Mouse (Mus musculus): ENCODE data around the gene 4930519P11Rik.

DNA sequence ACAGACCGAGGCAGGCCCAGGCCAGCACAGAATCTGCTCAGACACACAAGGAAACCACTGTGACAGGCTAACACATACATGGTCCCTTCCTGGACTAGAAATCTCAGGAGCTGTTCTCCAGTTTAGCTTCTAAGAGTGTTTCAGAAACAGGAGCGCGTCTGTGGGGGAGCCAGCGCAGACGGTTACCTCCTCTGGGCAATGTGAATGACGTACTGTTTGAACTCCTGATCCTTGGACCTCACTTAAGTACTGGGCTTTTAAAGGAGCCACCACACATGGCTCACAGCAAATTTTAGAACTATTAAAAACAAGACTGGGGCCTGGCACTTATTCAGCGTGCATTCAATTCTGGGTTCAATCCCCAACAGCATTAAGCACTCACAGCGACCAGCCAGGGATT, 46.6 kb downstream of the 4930519P11Rik start:
- TF ChIP-seq CTCF (IDR thresholded peaks at IDR 0.05; ENCODE audit: low read depth) (no peak), EP300 (IDR thresholded peaks at IDR 0.05; ENCODE audit: low read depth) (no peak)
